Mouse (Mus musculus): ENCODE measurements at regions not wholly inside any gene's neighbourhood (a gene's known extent, or its start where the extent isn't known, plus 50 kb on each side); places are given as distances from the start of the nearest gene placed in this dataset.

GRCm38 (mm10) chr1:121153476-121153875 is 178.9 kb downstream of the Insig2 start:
- no peak for DNase-seq (ENCODE audit: low spot score in 2 of 2)

GRCm38 (mm10) chr1:121154616-121155015 is 177.8 kb downstream of the Insig2 start:
- DNase-seq (ENCODE audit: low spot score in 2 of 2): no peak

GRCm38 (mm10) chr1:121168651-121169050 is 163.7 kb downstream of the Insig2 start:
- no peak for DNase-seq (ENCODE audit: low spot score in 2 of 2)

DNA sequence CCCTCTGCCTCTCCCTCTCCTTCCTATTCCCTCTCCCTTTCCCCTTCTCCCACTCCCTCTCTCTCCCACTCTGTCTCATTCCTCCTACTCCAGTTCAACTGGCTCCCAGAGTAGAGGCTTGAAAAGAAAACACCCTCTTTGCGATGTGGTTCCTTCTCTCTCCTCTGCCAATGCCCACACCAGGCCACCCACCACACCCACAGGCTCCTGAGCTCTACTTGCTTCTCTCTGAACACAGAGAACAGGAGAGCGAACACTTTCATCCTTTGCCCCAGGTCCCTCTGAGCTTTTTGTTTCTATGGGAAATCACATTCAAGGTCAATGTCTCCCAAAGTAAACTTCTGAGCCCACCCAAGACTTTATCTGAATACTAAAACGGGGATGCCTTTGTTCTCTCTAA is 155.8 kb downstream of the Insig2 start:
- DNase-seq (ENCODE audit: low spot score in 2 of 2): no peak

GRCm38 (mm10) chr1:121177136-121177907 is 155.1 kb downstream of the Insig2 start:
- DNase-seq (ENCODE audit: low spot score in 2 of 2): no peak

DNA sequence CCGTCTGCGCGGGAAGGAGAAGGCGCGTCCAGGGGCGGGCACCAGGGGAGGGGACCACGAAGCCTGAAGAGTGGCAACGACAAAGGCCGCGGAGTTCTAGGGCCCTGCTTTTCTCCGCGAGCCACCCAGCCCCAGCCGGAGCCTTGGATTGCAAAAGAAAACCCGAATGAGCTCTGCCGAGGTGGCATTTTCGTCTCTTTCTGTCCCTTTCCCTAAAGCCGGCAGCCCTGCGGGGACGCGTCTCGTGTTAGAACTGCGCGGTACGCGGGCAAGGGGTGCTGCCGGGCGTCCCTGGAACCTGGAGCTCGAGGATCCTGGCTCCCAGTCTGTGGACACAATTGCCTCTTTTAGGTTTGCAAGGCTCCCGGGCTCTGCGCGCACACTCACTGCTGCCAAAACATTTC is 154.5 kb downstream of the Insig2 start:
- DNase-seq (ENCODE audit: low spot score in 2 of 2): peak in 1 of 2 experiments; percentile 41

DNA sequence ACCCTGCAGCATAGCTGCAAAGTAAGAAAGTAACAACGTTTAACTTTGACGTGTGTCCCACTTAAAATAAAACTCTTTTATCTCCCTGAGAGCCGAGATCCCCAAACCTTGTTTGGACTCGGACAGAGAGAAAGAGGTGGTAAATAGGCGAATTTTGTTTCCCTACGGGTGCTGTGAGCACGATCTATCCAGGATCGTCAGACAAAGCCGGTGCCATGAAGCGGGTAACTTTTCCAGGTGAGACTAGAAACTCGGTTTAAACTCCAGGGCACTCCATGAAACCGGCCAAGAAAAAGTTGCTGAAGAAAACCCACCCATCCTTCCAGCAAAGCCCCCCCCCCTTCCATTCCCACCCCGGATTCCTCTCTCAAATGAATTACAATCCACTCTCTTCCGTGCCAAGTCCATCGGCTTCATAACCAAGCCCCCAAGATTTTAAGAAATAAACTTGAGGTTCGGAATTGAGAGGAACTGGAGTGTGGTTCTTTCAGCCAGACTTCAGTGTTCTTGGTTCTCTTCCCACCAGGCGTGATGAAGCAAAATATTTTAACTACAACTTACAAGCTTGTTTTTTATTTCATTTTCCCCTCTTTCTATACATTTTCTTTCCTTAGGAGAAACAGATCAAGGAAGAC is 153.7 kb downstream of the Insig2 start:
- DNase-seq (ENCODE audit: low spot score in 2 of 2): no peak

DNA sequence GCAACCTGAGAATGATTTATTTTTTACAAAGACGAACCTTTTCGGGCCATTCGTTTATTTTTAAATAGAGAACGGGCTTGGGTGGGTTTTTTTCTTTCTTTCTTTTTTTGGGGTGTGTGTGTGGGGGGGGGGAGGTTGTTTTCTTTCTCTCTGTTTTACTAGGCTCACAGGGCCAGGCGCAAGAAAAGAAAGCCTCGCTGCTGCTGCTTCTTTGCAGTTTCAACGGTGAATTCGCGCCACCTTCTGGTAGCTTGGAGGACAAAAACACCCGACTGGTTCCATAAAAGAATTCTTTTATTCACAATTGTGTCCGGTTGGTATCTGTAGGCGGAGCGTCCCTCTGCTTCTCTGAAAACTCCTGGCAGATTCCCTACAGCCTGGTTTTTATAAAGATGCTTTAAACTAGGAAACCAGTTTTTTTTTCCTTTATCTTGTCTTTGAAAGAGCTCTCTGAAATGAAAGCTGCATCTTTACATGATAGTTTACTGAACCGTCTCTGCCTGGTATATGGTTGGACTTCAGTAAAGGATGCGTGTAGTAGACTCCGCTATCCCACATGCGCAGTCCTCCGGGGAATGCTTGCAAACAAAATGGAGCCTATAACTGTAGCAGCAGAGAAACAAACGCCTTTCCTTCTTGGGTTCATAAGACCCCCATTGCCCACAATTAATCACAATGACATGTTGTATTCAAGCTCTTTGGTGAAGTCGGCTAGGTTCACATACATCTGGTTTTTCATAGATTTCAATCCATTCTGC is 151.9 kb downstream of the Insig2 start:
- DNase-seq (ENCODE audit: low spot score in 2 of 2): peak; percentile 79 to 87

DNA sequence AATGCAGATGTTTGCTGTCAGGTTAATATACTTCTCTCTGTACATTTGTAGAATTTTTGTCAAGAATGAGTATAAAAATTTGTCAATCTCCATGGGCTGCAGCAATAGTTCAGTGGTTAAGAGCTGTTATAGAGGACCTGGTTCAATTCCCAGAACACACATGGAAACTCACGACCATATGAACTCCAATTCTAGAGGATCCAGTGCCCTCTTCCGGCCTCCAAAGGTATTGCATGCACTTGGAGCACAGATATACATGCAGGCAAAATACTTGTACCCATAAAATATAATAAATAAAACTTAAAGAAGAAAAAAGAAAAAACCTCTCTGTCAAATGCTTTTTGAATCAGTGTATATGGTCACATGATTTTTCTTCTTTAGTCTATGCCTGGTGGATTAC is 143.5 kb downstream of the Insig2 start:
- DNase-seq (ENCODE audit: low spot score in 2 of 2): no peak

DNA sequence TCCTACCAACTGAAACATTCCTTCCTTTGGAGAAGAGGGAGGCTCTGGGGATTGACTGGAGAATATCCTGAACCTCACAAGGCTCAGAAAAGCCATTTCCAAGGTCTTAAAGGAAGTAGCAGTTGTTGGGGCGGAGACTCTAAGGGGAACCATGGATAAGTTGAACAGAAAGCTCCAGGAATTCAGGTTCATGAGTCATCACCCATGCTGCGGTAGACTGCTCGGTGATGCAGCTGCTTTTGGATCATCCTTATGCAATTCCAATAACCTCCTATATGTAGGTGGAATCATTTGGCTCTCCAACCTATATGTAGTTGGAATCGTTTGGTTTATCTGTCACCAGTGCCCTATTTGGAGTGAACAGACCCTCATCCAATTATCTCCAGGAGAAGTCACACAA is 137.6 kb downstream of the Insig2 start:
- no peak for DNase-seq (ENCODE audit: low spot score in 2 of 2)

- DNase-seq (ENCODE audit: low spot score in 2 of 2): peak in 1 of 2 experiments; percentile 14
These were observed 116.5 kb downstream of the Insig2 start for GRCm38 (mm10) chr1:121215843-121216242.

DNA sequence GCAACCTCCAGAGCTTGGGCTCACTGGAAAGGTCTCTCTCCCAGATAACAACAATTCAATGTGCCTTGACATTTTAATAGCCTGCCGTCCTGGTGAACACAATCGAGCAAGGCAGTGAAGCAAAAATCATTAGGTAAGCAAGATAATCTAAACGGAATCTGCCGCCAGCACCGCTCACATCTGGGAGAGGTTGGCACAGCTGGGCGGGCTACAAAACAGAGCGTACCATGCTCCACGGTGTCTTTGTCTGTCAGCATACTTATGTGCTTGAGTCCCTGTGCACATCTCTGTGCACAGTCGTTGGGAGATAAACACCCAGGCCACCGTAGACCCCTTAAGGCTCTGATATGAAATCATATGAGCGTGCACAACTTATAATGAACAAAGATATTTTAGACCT is 108.1 kb downstream of the Insig2 start:
- no peak for DNase-seq (ENCODE audit: low spot score in 2 of 2)

DNA sequence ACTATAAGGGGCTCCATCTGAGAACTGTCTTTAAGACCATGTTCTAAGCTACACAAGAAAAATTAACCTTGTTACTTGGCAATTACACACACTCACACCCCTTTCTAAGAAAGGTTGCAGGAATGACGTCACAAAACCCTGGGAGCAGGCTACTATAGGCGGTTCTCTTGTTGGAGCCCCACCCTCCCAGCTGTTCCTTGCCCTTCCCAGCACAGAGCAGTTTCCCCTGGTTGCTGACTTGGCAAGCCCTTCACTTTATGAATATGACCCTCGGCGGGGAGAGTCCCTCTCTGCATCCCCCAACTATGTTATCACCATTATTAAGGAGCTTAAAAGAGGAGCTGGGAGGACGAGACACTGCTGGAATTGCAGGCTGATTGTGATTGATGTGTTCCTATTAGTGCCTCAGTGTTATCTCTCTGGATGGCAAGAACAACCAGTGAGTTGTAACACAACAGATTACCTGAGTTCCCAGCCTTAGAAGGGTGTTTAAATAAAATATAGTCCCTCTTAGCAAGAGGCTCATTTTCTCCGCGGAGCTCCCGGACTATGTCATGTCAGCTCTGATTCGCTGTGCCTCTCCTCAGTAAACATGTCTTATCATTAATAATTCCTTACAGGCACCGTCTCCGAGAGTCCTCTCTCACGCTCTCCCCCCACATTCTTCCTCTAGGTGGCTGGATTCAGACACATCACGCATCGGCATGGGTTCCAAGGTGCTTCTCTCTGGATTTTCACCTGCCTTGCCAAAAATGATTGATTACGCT is 105.7 kb downstream of the Insig2 start:
- DNase-seq (ENCODE audit: low spot score in 2 of 2): no peak

- DNase-seq (ENCODE audit: low spot score in 2 of 2): no peak
These were observed 105.2 kb downstream of the Insig2 start for GRCm38 (mm10) chr1:121227233-121227594.

- no peak for DNase-seq (ENCODE audit: low spot score in 2 of 2)
These were observed 88.8 kb downstream of the Insig2 start for GRCm38 (mm10) chr1:121243576-121243975.

DNA sequence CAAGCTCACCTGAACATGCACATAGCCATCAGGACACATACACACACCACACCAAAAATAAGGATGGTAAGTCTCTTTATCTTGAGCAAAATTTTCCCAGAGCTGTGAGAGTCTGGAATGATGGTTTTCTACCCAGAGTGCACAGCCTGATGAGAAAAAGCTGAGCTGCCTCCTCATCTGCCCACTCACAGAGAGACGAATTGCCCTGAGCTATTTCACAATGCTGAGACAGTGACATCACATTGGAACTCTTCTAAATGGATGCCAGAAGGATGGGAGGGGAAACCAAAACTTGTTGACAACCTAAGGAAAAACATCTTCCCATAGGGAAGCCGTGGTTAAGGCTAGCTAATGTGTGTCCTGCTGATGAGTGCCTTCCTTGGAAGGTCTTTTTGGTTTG is 84.8 kb downstream of the Insig2 start:
- DNase-seq (ENCODE audit: low spot score in 2 of 2): no peak

- DNase-seq (ENCODE audit: low spot score in 2 of 2): no peak
These were observed 83.3 kb downstream of the Insig2 start for GRCm38 (mm10) chr1:121249081-121249480.

DNA sequence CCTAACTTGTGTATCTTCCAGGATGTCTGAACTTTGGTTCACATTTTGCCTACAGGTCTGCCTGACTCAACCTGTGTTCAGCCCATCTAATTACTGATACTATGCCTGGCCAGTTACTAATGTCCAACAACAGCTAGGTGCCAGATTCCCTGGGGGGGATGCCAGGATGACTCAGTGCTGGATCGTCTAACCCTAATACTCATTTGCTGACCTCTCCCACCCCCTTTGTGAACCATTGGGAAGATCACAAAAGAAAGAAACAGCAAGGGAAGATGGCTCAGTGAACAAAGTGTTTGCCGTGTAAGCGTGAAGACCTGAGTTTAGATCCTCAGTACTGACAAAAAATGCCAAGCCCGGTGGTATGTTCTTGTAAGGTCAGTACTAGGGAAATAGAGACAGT is 81.7 kb downstream of the Insig2 start:
- DNase-seq (ENCODE audit: low spot score in 2 of 2): no peak

- no peak for DNase-seq (ENCODE audit: low spot score in 2 of 2)
These were observed 80.3 kb downstream of the Insig2 start for GRCm38 (mm10) chr1:121252056-121252455.

- no peak for DNase-seq (ENCODE audit: low spot score in 2 of 2)
These were observed 78.2 kb downstream of the Insig2 start for GRCm38 (mm10) chr1:121254196-121254595.
